Mouse (Mus musculus) telencephalon, adult 2 months (tissue): ENCODE results near the gene Sugct.

Source experiments
- DNase-seq: peaks from one replicate; pipeline ENCODE4 v3.0.0-alpha.2; 2011; ENCODE audit warnings: low read depth, low spot score

Sugct gene

DNA sequence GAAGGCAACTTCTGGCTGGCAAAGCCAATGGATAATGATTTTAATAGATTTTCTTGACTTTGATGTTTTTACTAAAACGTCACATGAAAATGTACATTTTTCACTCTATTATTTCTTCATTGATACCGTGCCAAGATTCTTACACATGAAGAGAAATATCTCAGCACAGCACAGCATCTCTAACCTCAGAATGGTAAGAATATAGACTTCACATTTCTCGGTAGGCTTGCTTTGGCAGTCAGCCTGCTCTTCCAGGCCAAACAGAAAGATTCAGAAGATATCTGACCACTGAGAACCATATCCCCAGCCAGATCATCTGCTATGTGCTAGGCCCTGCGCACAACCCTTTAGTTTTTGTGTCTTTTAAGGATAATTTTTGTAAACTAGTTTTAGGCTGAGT is 657.0 kb downstream of the Sugct start:
- DNase-seq, result no peak

DNA sequence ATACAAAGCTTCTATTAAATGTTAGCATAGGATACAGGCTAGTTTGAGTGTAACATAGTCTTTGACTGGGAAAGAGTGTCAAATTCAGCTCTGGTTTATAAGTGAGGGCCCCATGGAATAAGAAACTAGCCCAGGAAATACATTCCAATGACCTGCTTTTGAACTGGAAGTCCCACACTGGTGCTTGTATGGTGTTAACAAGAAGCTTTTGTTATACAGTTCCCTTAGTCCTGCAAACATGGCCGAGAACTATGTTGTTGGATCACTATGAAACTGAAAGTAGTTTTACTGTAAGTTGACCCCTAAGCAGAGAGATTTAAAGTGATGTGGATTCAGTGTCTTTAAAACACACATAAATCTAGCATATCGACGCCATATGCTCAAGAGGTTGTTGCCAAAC is 657.5 kb downstream of the Sugct start:
- DNase-seq, result no peak

DNA sequence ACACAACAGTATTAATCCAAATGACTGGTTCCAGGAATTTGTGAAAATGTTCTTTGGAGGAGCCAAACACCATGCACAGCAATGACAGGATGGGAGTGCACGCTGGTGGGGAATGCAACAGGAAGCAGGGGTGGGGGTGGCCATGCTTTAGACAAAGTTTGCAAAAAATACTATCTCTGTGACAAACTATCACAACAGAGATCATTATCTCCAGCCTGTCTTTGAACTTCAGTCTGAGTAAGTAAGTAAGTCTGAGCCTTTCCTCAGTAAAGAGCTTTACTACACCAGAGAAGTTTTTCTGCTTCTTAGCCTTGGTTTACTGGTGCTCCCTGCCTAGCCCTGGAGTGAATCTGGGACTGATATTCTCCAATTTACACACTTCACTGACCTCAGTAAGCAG is 664.6 kb downstream of the Sugct start:
- no peak for DNase-seq

DNA sequence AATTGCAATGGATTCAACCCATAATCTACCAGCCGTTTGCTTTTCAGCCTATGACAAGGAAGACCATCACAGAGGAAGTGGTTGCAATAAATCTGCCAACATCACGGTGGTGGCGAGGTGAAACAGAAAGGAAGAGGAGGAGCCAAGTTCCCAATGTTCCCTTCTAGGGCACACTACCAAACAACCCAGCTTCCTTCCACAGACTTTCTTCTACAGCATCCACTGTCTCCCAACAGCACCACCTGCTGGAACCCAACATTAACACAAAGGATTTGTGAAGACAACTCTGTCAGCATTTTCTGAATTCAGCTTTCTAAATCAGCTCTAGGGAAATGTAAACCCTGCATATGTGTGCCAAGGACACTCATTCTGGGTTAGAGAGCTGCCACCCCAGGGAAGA is 666.8 kb downstream of the Sugct start:
- peak; percentile 47 for DNase-seq

DNA sequence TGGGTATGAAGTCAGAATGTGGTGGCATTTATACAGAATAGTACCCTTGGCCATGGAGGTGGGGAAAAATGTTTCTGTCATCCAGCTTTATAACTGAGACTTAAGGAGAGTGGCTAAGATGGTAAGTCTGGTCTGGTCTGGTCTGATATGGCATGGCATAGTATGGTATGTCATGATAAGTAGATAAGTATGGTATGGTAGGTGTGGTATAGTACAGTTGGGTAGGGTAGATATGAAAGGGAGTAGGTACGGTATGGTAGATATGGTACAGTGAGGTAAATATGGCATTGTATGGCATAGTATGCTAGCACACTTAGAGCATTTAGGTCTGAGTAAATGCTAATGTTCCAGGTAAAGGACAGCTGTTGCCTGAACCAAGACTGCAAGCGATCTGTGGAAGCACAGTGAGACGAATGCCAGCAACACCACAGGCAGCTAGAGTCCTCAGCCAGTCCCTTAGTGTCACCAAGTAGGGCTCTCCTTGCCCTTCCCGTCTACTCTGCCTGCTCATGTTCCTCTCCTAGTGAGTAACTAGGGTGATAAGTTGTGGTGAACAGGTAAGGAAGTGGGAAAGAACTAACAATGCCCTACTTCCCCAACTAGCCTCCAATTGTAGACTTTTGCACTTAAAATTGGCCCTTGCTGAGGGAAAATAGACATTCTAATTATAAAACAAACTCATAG is 667.4 kb downstream of the Sugct start:
- no peak for DNase-seq

DNA sequence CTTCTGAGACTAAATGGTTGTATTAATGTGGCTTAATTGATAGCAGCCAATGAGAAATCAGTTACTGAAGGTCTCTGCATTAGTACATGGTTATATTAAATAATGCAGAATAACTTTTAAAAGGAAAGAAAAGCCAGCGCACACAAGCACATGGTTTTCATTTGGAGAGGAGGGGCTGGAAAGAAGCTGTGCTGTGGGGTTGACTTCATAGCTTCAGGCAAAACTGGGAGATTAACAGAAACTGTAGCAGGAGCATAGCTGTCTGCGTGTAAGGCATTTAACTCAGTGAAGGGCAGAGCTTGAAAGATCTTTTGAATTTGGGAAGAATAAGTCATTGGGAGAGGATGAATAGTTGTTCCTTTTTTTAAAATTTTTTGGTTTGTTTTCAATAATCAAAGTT is 668.4 kb downstream of the Sugct start:
- DNase-seq, result no peak

DNA sequence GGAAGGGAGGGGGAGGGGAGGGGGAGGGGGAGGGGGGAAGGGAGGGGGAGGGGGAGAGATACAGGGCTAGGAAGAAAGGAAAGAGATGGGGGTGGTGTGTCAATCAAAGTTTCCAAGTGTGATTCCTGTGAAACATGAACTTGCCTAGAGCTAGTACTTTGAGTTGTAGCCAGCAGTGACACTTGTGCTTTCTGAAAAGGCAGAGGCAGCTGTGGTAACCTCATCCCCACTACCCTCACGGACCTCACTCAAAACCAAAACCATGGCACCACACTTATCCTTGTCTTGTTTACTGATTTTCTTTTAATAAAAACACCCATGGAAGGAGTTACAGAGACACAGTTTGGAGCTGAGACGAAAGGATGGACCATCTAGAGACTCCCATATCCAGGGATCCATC is 698.9 kb downstream of the Sugct start:
- DNase-seq, result no peak

DNA sequence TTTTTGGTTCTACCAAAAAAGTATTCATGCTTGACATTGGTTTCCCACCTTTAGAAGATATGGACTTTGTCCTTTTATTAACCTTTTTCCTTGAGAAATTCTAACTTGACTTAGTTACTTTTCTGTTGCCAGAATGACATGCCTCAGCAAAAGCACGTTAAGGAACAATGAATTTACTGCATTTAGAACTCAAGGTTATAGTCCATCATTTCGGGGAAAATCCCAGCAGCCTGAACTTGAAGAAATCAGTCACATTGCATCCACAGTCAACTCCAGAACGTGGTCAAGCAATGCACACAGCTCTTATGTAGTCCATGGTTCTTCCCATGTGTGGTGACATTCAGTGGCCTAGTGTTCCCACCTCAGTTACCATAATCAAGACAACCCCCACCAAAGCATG is 700.0 kb downstream of the Sugct start:
- no peak for DNase-seq

DNA sequence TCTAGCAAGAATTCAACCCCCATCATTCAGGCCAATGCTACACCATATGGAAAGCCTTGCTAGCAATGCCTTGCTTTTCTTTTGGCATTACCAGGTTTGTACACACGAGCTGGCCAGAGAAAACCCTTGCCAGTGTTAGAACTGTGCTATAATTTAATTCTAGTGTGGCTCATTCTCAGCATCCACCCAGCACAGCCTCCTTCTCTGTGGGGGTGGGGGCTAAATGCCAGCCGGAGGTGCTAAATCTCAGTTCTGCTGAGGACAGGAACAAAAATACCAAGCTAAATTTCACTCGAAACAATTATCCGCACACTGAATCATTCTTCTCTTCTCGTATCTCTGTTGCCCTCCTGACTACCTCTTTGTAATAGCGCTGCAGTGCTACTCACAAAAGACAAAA is 717.6 kb downstream of the Sugct start:
- DNase-seq, result peak; percentile 83

DNA sequence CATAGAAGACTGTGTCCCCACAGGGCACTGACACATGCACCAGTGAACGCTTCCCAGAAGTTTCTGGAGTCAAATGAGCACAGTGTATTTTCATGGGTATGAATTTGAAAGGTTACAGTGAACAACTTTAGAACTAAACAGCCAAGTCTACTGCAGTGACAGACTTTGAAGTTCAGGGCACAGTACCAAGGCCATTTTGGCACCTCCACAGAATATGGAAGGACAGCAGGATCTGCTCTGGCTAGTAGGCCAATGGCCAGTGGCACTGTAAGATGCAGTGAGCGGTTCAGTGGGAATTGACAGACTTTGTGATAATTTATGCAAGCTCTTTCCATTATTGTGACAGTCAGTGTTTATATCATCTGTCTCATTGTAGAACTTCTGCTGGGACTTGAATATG is 724.1 kb downstream of the Sugct start:
- DNase-seq, result no peak

DNA sequence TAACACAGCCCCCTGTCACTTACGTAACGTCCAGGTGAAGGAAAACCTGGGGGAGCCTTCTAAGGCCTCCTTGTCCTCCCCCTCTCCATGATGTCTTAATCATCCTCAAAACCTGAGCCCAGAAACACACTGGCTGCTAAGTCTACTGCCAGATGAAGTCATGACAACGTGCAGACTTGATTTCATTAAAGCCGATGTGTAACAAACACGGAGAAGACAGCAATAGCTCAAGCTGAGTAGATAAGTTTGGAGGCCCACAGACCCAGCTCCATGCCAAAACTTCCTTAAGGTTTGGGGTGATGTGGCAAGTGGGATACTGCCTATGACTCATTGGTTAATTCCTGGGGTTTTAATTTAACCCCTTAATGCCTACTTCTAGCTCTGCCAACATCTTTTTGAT is 726.4 kb downstream of the Sugct start:
- DNase-seq, result peak; percentile 2

DNA sequence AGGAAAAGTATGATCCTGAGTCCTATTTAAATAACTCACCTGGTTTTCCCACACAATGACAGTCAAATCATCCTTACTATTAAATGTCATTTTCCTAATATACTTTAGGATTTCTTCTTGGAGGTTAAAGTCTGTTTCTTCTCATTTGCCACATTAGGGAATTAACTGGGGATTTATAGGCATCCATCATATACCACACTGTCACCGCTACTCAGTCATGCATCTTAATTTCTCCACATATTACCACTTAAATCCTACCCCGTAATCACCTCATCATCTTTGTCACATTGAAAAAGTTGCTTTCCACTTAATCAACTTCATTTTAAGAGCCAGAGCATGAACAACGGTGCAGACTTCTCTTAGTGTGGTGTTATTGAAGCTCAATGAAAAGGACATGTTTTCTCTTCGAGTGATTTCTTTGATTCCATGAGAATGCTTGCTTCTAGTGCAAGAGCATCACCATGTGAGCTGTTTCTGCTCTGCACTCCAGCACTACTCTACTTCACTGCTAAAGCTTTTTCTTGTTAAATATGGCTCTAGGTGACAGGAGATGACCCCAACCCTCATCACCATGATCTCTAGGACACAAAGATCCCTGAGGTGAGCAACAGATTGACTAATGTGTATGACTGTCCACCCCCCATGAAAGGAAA is 730.4 kb downstream of the Sugct start:
- DNase-seq, result no peak

DNA sequence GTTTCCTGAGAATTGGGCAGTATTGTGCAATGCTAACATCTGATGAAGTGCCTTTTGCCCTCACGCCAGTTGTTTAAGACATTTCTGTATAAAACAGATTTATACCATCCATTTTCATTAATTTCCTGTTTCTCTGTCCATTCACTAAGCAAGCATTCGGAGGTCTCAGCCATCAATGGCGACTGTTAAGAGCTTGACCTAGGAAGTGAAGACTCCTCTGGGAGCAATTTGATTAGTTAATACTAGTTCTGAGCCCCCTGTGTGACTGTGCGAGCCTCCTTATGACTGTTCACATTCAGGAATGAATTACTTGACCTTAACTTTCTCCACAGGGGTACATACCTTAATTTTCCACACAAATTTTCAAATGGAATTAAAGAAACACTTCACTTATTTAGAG is 743.3 kb downstream of the Sugct start:
- DNase-seq, result no peak

DNA sequence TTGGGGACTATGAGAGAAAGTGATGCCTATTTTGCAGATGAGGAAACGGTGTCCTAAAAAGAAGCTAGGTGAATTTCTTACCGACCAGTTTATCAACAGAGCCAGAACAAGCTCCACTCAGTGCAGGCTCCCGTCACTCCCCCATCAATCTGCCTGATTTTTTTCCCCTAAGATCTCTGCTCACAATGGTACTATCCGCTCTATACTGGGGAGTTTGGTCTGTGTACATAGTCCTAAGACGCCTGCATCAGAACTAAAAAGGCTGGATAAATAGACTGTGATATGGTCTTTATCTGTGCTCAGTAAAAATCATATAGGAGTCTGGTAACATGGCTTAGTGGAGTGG is 755.9 kb downstream of the Sugct start:
- DNase-seq, result no peak

DNA sequence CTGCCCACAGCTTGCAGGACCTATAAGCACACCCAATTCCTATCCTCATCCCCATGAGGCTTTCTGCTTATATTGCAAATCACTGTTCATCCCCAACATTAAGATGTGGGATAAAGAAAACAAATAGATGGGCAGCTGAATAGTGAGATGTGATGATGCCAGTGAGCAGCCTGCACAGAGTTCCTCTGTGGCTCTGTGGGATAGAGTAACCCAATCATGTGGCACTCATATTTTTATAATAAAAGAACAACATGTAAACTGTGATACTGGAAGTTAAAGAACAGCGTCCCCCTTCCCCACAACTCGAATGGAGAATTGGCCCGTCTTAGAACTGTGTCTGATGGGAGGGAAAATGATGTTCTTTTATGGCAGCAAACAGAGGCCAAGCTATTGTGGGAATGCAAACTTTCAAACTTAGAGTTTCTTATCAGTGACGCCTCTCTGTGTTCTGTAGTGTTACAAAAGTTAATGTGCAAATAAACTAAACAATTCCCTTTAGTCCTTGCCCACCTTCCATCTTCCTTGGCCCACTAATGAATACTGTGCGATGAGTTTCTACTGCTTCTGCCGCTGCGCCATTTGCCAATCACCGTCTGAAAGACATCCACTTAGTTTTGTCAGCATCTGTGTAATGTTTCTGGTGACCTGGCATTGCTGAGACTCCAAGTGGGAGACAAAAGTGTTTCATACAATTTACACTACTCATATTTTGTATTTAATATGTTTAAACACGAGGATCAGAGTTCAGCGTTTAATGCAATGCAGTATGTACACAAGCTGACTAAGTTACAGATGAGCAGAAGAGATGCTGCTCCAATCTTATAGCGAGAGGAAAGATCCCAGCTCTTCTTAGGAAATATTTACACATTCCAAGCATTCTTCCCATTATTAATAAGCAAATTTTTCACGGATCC is 756.5 kb downstream of the Sugct start:
- no peak for DNase-seq

DNA sequence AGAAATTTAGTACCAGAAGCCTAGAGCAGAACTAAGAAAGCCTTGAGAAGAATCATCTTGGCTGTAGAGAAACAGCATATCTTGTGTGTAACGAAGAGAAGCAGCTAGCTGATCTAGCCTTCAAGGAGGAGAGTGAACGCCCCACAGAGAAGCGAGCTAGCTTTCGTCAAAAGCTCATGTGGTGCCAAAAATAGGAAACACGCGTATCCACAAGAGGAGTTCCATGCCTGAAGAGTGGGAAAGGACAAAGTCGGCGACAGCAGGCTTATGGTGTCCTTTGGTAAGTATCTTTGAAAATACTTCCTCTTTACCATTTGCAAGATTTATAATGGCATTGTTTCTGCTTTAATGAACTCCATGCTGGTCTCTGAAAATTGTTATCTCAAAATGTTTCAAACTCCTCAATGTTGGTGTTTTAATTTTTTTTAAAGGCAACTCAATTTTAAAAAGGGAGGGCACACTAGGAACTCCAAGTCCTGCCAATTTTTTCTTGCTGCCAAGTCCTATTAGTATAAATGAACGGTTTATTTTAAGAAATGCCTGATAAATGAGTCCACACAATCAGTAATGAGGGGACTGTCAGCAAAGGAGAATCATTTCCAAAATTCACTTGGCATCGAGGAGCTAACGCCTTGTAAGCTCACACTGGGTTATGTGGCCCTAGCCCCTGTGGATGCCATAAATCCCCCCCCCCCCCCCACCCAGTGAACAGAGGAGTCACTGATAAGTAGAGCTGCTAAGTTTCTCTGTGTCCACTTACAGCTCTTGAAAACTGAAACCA is 757.7 kb downstream of the Sugct start:
- no peak for DNase-seq

DNA sequence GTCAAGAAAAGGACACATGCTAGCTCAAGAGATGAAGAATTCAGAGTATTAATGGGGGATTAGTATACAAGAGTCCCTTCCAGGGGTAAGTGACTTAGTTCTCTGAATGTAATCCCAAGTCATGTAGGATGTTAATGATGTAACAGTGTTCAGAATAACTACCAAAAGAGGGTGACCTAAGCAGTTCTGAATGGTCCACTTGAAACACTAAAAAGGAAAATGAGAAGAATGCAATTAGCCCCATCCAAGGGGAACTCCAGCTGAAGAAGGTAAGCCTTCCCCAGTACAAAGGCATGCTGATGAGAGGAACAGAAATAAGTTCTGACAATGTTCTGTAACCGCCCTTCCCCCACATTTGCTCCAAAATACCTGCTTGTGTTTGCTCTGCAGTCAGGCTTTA is 760.3 kb downstream of the Sugct start:
- DNase-seq, result no peak

DNA sequence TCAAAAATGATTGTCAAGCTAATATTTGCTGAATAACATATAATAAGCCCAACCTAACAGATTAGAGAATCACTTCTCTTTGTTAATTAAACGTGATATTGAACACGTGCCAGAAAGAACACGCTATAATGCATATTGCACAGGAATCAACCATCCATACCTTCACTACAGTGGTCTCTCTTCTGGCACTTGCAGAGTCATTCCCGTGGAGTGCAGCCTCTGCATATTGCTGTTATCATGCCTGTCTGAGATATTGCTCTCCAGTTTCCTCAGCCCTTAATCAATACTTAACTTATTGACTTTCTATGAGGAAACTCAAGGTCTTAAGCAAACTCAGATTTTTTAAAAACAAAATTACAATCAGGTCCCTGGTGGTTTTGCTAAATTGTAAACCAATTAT is 761.8 kb downstream of the Sugct start:
- DNase-seq, result no peak

DNA sequence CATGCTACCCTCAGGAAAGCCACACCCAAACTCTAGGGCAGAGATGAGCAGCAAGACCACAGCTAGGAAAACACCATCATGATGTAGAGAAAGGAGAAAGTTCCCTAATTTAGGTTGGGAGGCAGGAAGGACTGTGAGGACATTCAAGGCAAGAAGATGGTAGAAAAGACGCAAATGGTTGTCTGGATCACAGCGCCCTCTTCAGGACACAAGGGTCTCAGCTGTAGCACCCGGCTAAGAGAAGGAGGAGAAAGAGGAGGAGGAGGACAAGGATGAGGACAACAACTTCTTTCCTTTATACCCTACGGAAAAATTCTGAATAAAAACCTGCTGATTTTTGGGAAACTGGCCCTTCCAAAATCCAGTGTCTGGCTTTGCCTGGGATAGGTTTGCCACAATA is 774.0 kb downstream of the Sugct start:
- no peak for DNase-seq

DNA sequence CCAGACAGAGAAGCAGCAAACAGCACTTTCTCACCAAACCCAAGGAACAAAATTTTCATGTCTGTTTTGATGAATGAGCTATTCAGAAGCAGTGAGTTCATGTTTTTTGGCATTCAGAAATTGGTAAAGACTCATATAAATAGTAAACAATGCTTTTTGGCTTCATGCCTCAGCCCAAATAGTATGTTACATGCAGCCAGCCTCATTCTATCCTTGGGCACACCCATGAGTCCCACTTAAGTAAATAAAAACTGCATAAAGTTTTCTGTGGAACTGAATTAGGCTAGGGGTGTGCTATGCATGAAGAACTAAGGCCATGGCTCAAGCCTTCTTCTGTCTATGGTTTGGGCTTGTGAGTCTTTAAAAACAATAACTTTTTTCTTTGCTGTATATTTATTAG is 779.7 kb downstream of the Sugct start:
- no peak for DNase-seq

DNA sequence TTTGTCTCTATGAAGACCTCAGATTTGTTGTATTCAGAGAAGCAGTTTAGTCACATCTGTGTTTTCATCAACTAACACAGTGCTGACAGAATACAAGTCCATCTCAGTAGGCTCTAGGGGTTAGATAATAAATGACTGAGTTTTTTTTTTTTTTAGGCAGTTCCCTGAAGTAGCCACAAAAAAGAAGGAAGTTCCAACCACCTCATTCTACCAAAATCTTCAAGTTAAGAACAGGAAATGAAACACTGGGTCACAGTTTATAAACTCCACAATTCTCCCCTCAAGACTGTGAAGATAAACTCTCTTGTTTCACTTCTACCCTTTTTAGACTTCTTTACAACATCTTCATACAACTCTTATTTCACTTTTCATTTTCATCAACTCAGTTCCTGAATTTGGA is 783.1 kb downstream of the Sugct start:
- DNase-seq, result no peak

DNA sequence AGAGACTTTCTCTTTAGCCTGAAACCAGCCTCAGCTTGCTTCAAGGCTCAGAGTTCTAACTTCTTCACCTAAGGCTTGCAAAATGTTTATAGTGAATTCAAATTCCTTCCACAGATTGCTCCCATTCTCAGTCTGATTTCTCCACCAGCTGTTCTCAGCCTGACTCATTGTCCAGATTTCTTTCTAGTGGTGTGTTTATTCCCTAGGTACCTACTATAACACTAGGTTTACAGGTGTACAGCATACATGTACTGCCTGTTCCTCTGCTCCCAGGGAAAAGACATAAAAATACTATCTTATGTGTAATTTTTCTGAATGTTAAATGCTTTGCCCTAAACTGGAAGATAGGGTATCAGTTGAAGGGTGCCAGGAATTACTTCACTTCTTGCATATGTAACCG is 788.4 kb downstream of the Sugct start:
- DNase-seq, result no peak
